Comparison of ENCODE assay signal across 25 mouse cellular contexts in genomic region chr10:89501902-89502301, GRCm38 (mm10). TPM values are rescaled to one million over a fixed set of nuclear protein-coding genes. Genes with fewer than 3 reads are reported as not detected.
DNase-seq lines count a peak whose midpoint lies in the region; ATAC-seq lines count a peak whose summit lies in the region.
"Had no signal": no experiment of that assay in that cellular context is flagged by ENCODE, and none has a peak within 500 bp of the region (broad histone marks: within the 10 kb centered on the region; RNA-seq: fewer than 3 reads in every experiment).

No protein-coding gene starts in this region.

- ATAC-seq in kidney, embryonic 15.5 days (replicated peaks; ENCODE audit: low FRiP score), result no peak
- ATAC-seq: activated CD4-positive, CD25-positive, alpha-beta regulatory T cell, adult 4 months; forebrain, embryonic 15.5 days had no signal

- peak; percentile 22 for DNase-seq in heart, adult 11 months
- no peak for DNase-seq in heart, adult 9 months (ENCODE audit: low spot score in 2 of 2)
- DNase-seq in kidney, adult 18-20 months, result peak; percentile 35
- peak; percentile 63 for DNase-seq in kidney, adult 9 months
- DNase-seq in kidney, postnatal 4 days, result no peak
- DNase-seq in kidney, postnatal 36 days, result peak; percentile 53 to 62
- no peak for DNase-seq in spleen, postnatal 36 days (ENCODE audit: low spot score in 2 of 2)
- DNase-seq: adrenal gland, adult 8-10 months; adrenal gland, postnatal 25 days; cerebellum, adult 11-12 months; cerebellum, adult 8-10 months; cerebellum, postnatal 10 days; cerebellum, postnatal 36 days; embryo, embryonic 11 days; gastrocnemius, postnatal 25 days; heart, adult 2 months had no signal

- H3K9ac ChIP-seq in kidney, embryonic 15.5 days, result no peak overlapping the region
- H3K9ac ChIP-seq: embryonic facial prominence, embryonic 13.5 days; forebrain, embryonic 12.5 days; forebrain, embryonic 15.5 days; hindbrain, embryonic 12.5 days had no signal

- WGBS in kidney, embryonic 15.5 days, result 54% methylated on average over 6 of the region's 6 CpGs

- no peak overlapping the region for H3K4me2 ChIP-seq in kidney, embryonic 15.5 days
- H3K4me2 ChIP-seq: embryonic facial prominence, embryonic 13.5 days; forebrain, embryonic 12.5 days; forebrain, embryonic 15.5 days; heart, embryonic 11.5 days; hindbrain, embryonic 12.5 days had no signal

- H3K27me3 ChIP-seq in kidney, embryonic 15.5 days, result no peaks in the 10 kb centered on the region
- H3K27me3 ChIP-seq: embryonic facial prominence, embryonic 13.5 days; forebrain, embryonic 12.5 days; forebrain, embryonic 15.5 days; hindbrain, embryonic 12.5 days had no signal

- H3K4me3 ChIP-seq in kidney, embryonic 15.5 days (replicated peaks), result no peak overlapping the region
- H3K4me3 ChIP-seq: embryonic facial prominence, embryonic 10.5 days; embryonic facial prominence, embryonic 13.5 days; erythroblast, embryonic 14.5 days; forebrain, embryonic 12.5 days; forebrain, embryonic 15.5 days; heart, adult 2 months; hindbrain, embryonic 12.5 days had no signal

- H3K27ac ChIP-seq in kidney, embryonic 15.5 days, result no peak overlapping the region
- H3K27ac ChIP-seq: embryonic facial prominence, embryonic 10.5 days; embryonic facial prominence, embryonic 13.5 days; forebrain, embryonic 12.5 days; forebrain, embryonic 15.5 days; heart, adult 2 months; hindbrain, embryonic 12.5 days had no signal

- H3K9me3 ChIP-seq in kidney, embryonic 15.5 days (replicated peaks), result no peaks in the 10 kb centered on the region
- H3K9me3 ChIP-seq: embryonic facial prominence, embryonic 10.5 days; embryonic facial prominence, embryonic 13.5 days; forebrain, embryonic 12.5 days; forebrain, embryonic 15.5 days; hindbrain, embryonic 12.5 days had no signal

- H3K36me3 ChIP-seq in kidney, embryonic 15.5 days, result no peaks in the 10 kb centered on the region
- H3K36me3 ChIP-seq: embryonic facial prominence, embryonic 10.5 days; embryonic facial prominence, embryonic 13.5 days; forebrain, embryonic 12.5 days; forebrain, embryonic 15.5 days; hindbrain, embryonic 12.5 days had no signal

- no peaks in the 10 kb centered on the region for H3K4me1 ChIP-seq in kidney, embryonic 15.5 days
- H3K4me1 ChIP-seq: embryonic facial prominence, embryonic 10.5 days; embryonic facial prominence, embryonic 13.5 days; forebrain, embryonic 12.5 days; forebrain, embryonic 15.5 days; hindbrain, embryonic 12.5 days had no signal

RNA-seq across cellular contexts. Expression of gene Nr1h4, which starts 31.5 kb away (rescaled TPM):
- 2.3 and 2.4 TPM in 2 replicates for polyA plus RNA-seq in kidney, embryonic 15.5 days (2015; fragmentation: Nextera tagmentation; extraction: Ambion mirVana)
- polyA plus RNA-seq: activated CD4-positive, CD25-positive, alpha-beta regulatory T cell, adult 4 months; embryonic facial prominence, embryonic 10.5 days; embryonic facial prominence, embryonic 13.5 days; erythroblast, embryonic 14.5 days; forebrain, embryonic 12.5 days; hindbrain, embryonic 12.5 days had no signal

RNA-seq across cellular contexts. Expression of gene Gas2l3, which starts 58.1 kb away (rescaled TPM):
- 18.9 and 19.6 TPM in 2 replicates for polyA plus RNA-seq in kidney, embryonic 15.5 days (2015; fragmentation: Nextera tagmentation; extraction: Ambion mirVana)

Comparison
In these comparisons a context has a peak if more than half of its experiments do, and no peak if none do; other contexts are left out.
1. DNase-seq: peak in heart, adult 11 months (single experiment), kidney, adult 18-20 months (single experiment), kidney, adult 9 months (single experiment) and kidney, postnatal 36 days (2 of 2); none in heart, adult 9 months (0 of 2), kidney, postnatal 4 days (0 of 2) and spleen, postnatal 36 days (0 of 2).